Mouse (Mus musculus): ENCODE results near the gene Cxcr5.

DNA sequence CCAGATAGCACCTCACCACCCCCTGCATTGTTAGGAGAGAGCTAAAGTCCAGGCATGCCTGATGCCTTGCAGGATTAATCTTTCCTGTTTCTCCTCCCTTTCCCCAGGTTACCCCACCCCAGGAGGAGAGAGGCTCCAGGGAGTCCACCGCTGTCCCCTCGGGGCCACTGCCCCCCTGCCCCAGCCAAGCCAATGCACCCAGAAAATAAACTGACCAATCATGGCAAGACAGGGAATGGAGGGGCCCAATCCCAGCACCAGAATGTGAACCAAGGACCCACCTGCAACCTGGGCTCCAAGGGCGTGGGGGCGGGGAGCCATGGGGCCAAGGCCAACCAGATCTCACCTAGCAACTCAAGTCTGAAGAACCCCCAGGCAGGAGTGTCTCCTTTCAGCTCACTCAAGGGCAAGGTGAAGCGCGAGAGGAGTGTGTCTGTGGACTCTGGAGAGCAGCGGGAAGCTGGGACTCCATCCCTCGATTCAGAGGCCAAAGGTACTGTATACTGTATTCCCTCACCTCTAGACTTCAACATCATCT is 61.0 kb downstream of the Cxcr5 start:
- TF ChIP-seq CTCF (IDR thresholded peaks at IDR 0.05) (no peak), EP300 (IDR thresholded peaks at IDR 0.05) (no peak)

Measured in lung, postnatal 0 days (tissue).